Mouse (Mus musculus) bone marrow macrophage, adult 2 months (primary cell): ENCODE measurements at regions not wholly inside any gene's neighbourhood (a gene's known extent, or its start where the extent isn't known, plus 50 kb on each side); places are given as distances from the start of the nearest gene placed in this dataset.

Experiments used
- CTCF ChIP-seq: IDR thresholded peaks from 2 replicates; pipeline ENCODE4 v1.5.1; 2012; ENCODE audit warnings: low read depth, mild to moderate bottlenecking, low read length, moderate library complexity
- POLR2A ChIP-seq: IDR thresholded peaks from 2 replicates; pipeline ENCODE4 v1.6.1; 2012; ENCODE audit warnings: mild to moderate bottlenecking, low read depth, low read length, borderline replicate concordance

- TF ChIP-seq CTCF (no peak), POLR2A (no peak)
Measured at GRCm38 (mm10) chr1:94318029-94318428, 265.7 kb upstream of the Pdcd1 start.
